Mouse (Mus musculus): ENCODE data around the gene Rybp. TPM values are rescaled to one million over a fixed set of nuclear protein-coding genes. Genes with fewer than 3 reads are reported as not detected.

Rybp gene
- polyA plus RNA-seq, 1 experiment from 2014 or later: 15.9 TPM

DNA sequence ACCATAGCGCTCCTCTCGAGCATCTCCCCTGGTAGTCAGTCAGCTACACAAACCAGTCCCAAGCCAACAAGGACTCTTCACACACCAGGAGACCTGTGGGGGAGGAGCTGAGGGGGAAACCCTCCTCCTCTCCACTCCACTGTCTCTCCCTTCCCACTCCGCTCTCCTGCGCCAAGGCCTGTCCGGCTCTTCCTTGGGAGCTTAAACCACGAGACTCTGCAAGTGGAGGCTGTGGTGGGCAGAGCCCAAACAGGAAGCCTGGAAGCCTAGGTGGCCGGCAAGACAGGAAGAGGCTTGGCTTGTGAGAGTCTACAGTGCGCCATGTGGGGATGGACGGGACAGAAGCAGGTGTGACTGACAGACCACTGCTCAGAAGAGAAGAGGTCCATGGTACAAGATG lies 73.7 kb downstream of the Rybp start:
- H3K27me3 ChIP-seq (ENCODE audit: low read depth, poor library complexity, severe bottlenecking): peaks cover 77% of the 10 kb centered on the region
- H3K4me3 ChIP-seq: no peak overlapping the region
- peaks cover 69% of the 10 kb centered on the region for H3K4me1 ChIP-seq
- WGBS: 50% methylated on average over 9 of the region's 9 CpGs
- no peak for DNase-seq (ENCODE audit: low spot score)
- H3K9me3 ChIP-seq (replicated peaks): no peaks in the 10 kb centered on the region
- H3K27ac ChIP-seq: peak overlapping the region; percentile 71
- H3K36me3 ChIP-seq: no peaks in the 10 kb centered on the region

DNA sequence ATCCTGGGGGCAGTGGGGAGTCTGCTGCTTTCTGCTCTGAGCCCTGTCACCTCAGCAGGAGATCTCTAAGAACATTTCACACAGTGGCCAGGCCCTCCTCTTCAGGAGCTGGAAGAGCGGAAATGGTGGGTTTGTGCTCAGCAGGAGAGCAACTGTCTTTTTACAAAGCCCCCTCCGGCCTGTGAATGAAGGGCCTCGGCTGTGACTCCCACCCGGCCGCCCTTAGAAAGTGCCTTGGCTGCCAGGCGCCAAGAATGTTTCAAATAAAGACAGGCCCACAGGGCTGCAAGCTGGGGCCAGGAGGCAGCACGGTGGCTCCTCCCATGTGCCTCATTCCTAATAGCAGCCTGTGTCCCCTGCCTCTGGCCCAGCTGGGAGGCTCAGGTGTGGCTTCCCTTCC lies 74.5 kb downstream of the Rybp start:
- 10% methylated on average over 7 of the region's 7 CpGs for WGBS
- Histone ChIP-seq H3K4me1 (peaks cover 61% of the 10 kb centered on the region), H3K9me3 (replicated peaks) (no peaks in the 10 kb centered on the region), H3K36me3 (no peaks in the 10 kb centered on the region), H3K4me3 (no peak overlapping the region; the same call in 1 of the 2 replicates), H3K27ac (peak overlapping the region; percentile 71), H3K27me3 (ENCODE audit: low read depth, poor library complexity, severe bottlenecking) (peaks cover 79% of the 10 kb centered on the region)
- DNase-seq (ENCODE audit: low spot score): no peak

DNA sequence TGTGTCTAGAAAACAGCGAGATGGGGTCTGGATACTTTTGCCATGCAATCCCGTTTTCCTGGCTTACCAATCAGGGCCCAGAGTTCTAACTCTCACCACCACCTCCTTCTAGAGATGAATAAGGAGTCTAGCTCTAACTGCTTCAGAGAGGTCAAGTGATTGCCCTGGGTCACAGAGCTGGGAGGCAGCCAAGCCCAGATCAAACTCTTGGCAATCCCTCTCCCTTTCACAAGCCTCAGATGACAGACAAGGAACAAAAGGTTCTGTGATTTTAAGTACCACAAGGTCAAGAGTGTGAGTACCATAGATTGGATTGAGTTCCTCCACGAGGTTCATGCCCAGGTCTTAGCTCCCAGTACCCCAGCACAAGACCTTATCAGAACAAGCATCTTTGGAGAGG lies 75.6 kb downstream of the Rybp start:
- 77% methylated on average over 3 of the region's 3 CpGs for WGBS
- no peaks in the 10 kb centered on the region for H3K36me3 ChIP-seq
- no peaks in the 10 kb centered on the region for H3K9me3 ChIP-seq (replicated peaks)
- peaks cover 83% of the 10 kb centered on the region for H3K27me3 ChIP-seq (ENCODE audit: low read depth, poor library complexity, severe bottlenecking)
- peaks cover 60% of the 10 kb centered on the region for H3K4me1 ChIP-seq
- no peak for DNase-seq (ENCODE audit: low spot score)
- H3K27ac ChIP-seq: no peak overlapping the region
- H3K4me3 ChIP-seq: no peak overlapping the region

DNA sequence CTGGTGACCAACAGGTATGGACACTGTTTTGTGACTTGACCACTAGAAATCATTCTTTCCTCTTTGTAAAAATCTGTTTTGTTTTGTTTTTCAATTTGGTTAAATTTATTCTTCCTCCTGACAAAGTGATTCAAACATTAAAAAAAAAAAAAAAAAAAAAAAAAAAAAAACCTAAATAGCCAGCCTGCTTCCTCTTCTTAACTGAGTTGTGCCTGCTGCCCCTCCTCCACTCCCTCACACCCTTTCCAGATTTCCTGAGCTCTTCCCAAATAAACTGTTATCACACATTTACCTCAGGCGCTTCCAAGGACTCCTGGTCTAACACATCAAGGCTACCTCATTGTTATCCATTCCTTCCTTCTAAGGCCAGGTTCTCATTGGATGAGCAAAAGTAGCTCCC lies 76.8 kb downstream of the Rybp start:
- Histone ChIP-seq H3K27me3 (ENCODE audit: low read depth, poor library complexity, severe bottlenecking) (peaks cover 83% of the 10 kb centered on the region), H3K9me3 (replicated peaks) (no peaks in the 10 kb centered on the region), H3K27ac (no peak overlapping the region), H3K4me1 (peaks cover 61% of the 10 kb centered on the region), H3K4me3 (no peak overlapping the region), H3K36me3 (no peaks in the 10 kb centered on the region)
- no peak for DNase-seq (ENCODE audit: low spot score)
- whole genome bisulfite sequencing: 66% methylated on average over 1 of the region's 1 CpGs

DNA sequence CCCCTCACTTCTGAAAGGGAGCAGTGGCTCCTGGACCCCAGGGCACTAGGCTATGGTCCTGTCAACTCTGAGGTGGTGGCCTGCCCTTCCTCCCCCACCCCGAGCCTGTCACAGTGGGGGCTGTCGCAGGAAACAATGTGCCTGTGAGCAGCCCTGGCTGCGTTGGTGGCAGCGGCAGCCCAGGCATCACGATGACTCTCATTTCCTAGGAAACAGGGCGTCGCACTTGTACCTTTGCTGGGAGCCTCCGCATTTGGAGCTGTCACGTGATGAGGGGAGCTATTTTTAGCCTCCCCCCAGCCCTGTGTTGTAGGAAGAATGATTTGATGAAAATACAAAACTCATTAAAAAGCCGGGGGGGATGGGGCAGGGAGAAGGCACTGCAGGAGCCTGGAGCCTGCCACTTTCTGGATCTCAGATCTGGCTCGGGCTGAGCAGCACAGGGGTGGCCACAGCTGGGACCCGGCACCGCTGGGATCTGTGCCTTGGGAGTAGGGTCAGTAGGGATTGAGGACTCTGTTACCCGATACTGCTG lies 80.5 kb downstream of the Rybp start:
- Histone ChIP-seq H3K9me3 (replicated peaks) (no peaks in the 10 kb centered on the region), H3K36me3 (no peaks in the 10 kb centered on the region), H3K27ac (peak overlapping the region; percentile 21; the same call in 1 of the 2 replicates), H3K4me1 (peaks cover 33% of the 10 kb centered on the region), H3K4me3 (peak overlapping the region; percentile 18; the same call in 1 of the 2 replicates), H3K27me3 (ENCODE audit: low read depth, poor library complexity, severe bottlenecking) (peaks cover 70% of the 10 kb centered on the region)
- 5% methylated on average over 14 of the region's 14 CpGs for WGBS
- DNase-seq (ENCODE audit: low spot score): no peak

DNA sequence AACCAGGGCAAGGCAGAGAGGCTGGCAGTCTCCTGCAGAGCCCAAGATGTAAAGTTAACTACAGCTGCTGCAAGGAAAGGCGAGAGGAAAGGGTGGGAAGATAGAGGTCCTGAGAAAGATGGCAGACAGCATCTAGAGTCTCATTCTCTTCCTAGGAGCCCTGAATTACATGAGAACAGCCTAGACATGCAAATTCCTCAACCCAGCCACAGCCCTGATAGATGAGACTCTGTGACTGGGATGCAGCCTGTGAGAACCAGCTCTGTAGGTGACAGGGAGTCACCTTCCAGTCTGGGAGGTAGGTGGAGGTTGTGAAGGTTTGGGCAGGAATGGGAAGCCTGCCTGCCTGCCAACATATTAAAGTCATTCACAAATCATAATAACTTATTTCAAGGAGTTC lies 81.0 kb downstream of the Rybp start:
- 0 out of 2 replicates have a peak overlapping the region, but pooled peaks have one; percentile 18 for H3K4me3 ChIP-seq
- no peaks in the 10 kb centered on the region for H3K9me3 ChIP-seq (replicated peaks)
- H3K27ac ChIP-seq: no peak overlapping the region; the same call in 1 of the 2 replicates
- peaks cover 36% of the 10 kb centered on the region for H3K4me1 ChIP-seq
- H3K27me3 ChIP-seq (ENCODE audit: low read depth, poor library complexity, severe bottlenecking): peaks cover 69% of the 10 kb centered on the region
- 40% methylated on average over 1 of the region's 1 CpGs for WGBS
- H3K36me3 ChIP-seq: no peaks in the 10 kb centered on the region
- DNase-seq (ENCODE audit: low spot score): no peak

DNA sequence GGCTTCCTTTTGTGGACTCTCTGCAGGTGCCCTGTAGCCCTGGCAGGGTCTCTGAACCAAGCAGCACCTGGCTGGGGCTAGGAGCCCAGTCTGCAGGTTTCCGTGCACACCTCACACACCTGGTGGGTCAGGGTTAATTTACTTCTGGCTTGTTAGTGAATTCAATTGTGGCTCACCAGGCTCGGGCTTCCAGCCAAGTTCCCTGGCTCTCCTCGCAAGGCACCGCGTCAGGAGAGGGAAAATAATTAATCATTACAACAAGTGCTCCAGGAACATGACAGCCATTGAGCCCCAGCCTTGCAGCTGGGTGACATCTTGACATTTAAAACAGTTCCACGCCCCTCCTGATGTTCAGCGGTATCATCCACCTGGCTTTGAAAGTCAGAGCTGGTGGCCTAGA lies 82.8 kb downstream of the Rybp start:
- 73% methylated on average over 7 of the region's 7 CpGs for WGBS
- H3K27ac ChIP-seq: no peak overlapping the region
- no peaks in the 10 kb centered on the region for H3K9me3 ChIP-seq (replicated peaks)
- H3K4me3 ChIP-seq: no peak overlapping the region
- H3K27me3 ChIP-seq (ENCODE audit: low read depth, poor library complexity, severe bottlenecking): peaks cover 76% of the 10 kb centered on the region
- peaks cover 32% of the 10 kb centered on the region for H3K4me1 ChIP-seq
- H3K36me3 ChIP-seq: no peaks in the 10 kb centered on the region
- no peak for DNase-seq (ENCODE audit: low spot score)

DNA sequence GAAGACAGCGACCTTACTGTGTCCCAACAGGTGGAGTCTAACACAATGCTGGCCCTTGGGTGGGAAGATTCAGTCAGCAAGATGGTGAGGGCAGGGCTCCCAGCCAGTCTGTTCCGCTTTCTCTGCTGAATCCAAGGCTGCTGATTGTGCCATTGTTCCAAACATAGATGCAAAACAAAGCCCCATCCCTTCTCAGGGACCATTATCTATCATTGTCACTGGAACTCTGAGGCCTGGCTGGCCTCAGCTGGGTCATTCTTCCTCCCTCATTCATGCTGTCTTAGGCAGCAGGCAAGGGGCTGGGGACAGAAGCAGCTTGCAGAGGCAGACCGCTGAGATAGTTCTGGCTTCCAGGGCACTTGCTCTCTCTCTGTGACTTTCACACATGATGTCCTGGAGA lies 83.8 kb downstream of the Rybp start:
- Histone ChIP-seq H3K4me3 (no peak overlapping the region), H3K36me3 (no peaks in the 10 kb centered on the region), H3K27me3 (ENCODE audit: low read depth, poor library complexity, severe bottlenecking) (peaks cover 76% of the 10 kb centered on the region), H3K4me1 (peaks cover 32% of the 10 kb centered on the region), H3K27ac (peak overlapping the region; percentile 12; the same call in 1 of the 2 replicates), H3K9me3 (replicated peaks) (no peaks in the 10 kb centered on the region)
- WGBS: 48% methylated on average over 3 of the region's 3 CpGs
- no peak for DNase-seq (ENCODE audit: low spot score)

DNA sequence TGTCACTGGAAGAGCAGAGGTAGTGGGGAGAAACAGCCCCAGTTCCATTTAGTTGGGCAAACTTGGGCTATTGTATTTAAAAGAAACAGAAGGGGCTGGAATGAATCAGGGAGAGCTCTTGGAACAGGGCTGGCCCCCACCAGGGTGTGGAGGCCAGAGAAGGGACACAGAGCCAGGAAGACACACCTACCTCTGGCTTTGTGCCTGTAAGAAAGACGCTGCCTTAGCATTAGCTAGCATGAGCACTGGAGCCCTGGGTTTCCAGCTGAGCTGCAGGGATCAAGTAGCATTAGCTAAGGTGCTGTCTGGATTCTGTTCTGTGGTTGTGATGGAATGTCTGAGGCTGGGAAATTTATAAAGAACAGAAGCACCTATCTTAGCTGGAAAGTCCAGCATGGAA lies 85.2 kb downstream of the Rybp start:
- no peak overlapping the region for H3K27ac ChIP-seq
- peaks cover 75% of the 10 kb centered on the region for H3K27me3 ChIP-seq (ENCODE audit: low read depth, poor library complexity, severe bottlenecking)
- peaks cover 31% of the 10 kb centered on the region for H3K4me1 ChIP-seq
- H3K36me3 ChIP-seq: no peaks in the 10 kb centered on the region
- no peak overlapping the region for H3K4me3 ChIP-seq
- no peak for DNase-seq (ENCODE audit: low spot score)
- no peaks in the 10 kb centered on the region for H3K9me3 ChIP-seq (replicated peaks)
- WGBS: 73% methylated on average over 1 of the region's 1 CpGs

DNA sequence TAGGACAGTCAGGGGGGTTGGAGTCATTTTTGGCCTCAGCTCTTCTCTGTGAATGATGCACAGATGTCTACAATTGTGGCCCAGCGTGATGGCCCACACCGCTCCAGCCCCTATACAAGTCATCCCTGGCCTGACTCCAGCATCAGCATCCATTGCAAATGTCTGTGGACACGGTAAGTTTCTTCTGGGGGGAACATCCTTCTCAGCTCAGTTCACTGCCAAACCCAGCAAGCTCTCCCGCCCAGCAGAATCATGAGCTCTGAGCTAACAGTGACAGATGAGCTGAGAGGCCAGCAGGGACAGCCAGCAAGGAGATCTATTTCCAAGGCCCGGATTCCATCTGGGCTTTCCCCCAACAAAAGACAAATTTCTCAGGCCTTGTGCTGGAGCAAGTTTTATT lies 90.2 kb downstream of the Rybp start:
- H3K27me3 ChIP-seq (ENCODE audit: low read depth, poor library complexity, severe bottlenecking): peaks cover 68% of the 10 kb centered on the region
- no peak overlapping the region for H3K27ac ChIP-seq
- H3K36me3 ChIP-seq: no peaks in the 10 kb centered on the region
- H3K4me1 ChIP-seq: peaks cover 49% of the 10 kb centered on the region
- no peaks in the 10 kb centered on the region for H3K9me3 ChIP-seq (replicated peaks)
- 70% methylated on average over 5 of the region's 5 CpGs for WGBS
- no peak for DNase-seq (ENCODE audit: low spot score)
- no peak overlapping the region for H3K4me3 ChIP-seq

DNA sequence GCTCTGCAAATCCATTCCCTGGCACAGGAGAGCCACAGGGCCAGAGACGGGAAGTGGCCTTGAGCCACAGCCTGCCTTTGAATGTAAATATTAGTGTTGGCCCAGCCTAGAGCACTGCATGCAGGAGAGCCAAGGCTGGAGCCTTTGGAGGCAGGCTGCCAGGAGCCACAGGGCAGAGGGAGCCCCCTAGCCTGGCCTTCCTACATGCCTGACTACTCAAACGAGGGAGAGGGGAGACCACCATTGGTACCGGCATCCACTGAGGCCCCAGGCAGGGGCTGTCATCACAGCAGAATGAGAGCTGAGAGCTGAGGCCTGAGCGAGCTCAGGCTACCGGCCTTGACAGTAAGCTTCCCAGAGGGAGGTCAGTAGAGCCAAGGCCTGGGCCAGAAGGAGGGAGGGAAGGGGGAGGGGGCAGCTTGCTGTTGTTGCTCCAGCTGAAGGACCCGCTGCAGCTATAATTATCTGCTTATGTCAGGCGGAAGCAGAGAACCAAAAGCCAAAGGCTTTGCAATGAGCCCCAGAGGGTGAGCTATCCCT lies 91.3 kb downstream of the Rybp start:
- no peaks in the 10 kb centered on the region for H3K9me3 ChIP-seq (replicated peaks)
- H3K27me3 ChIP-seq (ENCODE audit: low read depth, poor library complexity, severe bottlenecking): peaks cover 70% of the 10 kb centered on the region
- H3K36me3 ChIP-seq: no peaks in the 10 kb centered on the region
- peak; percentile 57 for DNase-seq (ENCODE audit: low spot score)
- no peak overlapping the region for H3K4me3 ChIP-seq
- peaks cover 44% of the 10 kb centered on the region for H3K4me1 ChIP-seq
- whole genome bisulfite sequencing: 12% methylated on average over 7 of the region's 7 CpGs
- H3K27ac ChIP-seq: peak overlapping the region; percentile 43

DNA sequence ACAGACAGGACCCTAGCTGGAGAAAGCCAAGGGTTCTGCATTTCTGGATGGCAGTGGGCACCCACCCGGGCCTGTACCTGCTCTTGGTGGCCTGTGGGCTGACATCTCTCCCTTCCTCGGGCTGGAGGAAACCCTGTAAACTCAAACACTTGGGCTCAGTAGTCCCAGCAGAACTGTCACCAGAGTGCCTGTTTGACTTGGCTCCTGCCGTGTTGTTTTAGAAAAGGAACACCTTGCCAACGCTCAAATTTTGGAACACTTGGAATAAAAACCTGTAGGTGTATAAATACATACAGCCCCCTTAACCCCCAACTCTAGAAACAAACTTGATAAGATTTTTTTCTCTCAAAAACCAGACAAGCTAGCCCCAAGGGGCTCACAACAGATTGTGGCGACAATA lies 92.2 kb downstream of the Rybp start:
- no peak for DNase-seq (ENCODE audit: low spot score)
- Histone ChIP-seq H3K9me3 (replicated peaks) (no peaks in the 10 kb centered on the region), H3K4me3 (no peak overlapping the region), H3K27ac (no peak overlapping the region), H3K4me1 (peaks cover 44% of the 10 kb centered on the region), H3K27me3 (ENCODE audit: low read depth, poor library complexity, severe bottlenecking) (peaks cover 71% of the 10 kb centered on the region), H3K36me3 (no peaks in the 10 kb centered on the region)
- WGBS: 80% methylated on average over 5 of the region's 5 CpGs

DNA sequence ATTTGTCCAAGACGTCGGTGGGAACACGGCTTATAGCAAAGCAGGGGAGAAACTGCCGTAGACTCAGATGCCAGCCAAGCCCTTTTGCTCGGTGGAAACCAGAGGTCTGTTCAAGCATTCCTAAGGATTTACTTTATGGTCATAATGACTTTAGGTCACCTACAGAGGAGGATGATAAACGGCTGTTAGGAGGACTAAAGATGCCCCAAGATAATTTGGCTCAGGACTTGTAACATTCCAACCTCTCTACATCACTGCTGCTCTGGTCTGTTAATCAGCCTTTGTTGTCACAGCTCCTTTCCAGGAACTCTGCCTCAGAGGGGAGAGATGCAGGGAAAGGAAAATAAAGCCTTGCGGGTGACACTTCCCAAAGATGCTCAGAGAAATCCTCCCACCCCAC lies 93.5 kb downstream of the Rybp start:
- Histone ChIP-seq H3K27me3 (ENCODE audit: low read depth, poor library complexity, severe bottlenecking) (peaks cover 73% of the 10 kb centered on the region), H3K9me3 (replicated peaks) (no peaks in the 10 kb centered on the region), H3K27ac (no peak overlapping the region), H3K36me3 (no peaks in the 10 kb centered on the region), H3K4me3 (no peak overlapping the region), H3K4me1 (peaks cover 48% of the 10 kb centered on the region)
- no peak for DNase-seq (ENCODE audit: low spot score)
- 49% methylated on average over 7 of the region's 7 CpGs for WGBS

Measured in limb, embryonic 10.5 days (tissue).